Mouse (Mus musculus) liver, embryonic 16.5 days (tissue): ENCODE measurements around the gene Crb1. TPM values are rescaled to one million over a fixed set of nuclear protein-coding genes. Genes with fewer than 3 reads are reported as not detected.
A peak's percentile ranks its signal among the peaks of the same experiment; 100 is the strongest.
"Not testable (repeated sequence)": the region's sequence is repeated elsewhere in the genome, so short reads cannot be mapped to it uniquely, and the experiment has no call there.

Experiments used
- ATAC-seq: fragments of 200-750 bp; cut with Nextera tagmentation; 2 replicates; pipeline ENCODE4 v1.8.0; 2017; ENCODE audit warnings: low read depth, mild to moderate bottlenecking, moderate number of reproducible peaks, moderate library complexity
- H3K27ac ChIP-seq: fragments of 300-500 bp; sonication (generic); 2 replicates; pipeline ENCODE4 v1.5.1; 2014; ENCODE audit warnings: mild to moderate bottlenecking, low read length
- H3K27me3 ChIP-seq: fragments of 300-500 bp; sonication (generic); 2 replicates; pipeline ENCODE4 v1.6.1; 2014; ENCODE audit warnings: low read depth, low read length, mixed read lengths; ENCODE audit not compliant: control insufficient read depth, insufficient read depth
- H3K36me3 ChIP-seq: fragments of 300-500 bp; sonication (generic); 2 replicates; pipeline ENCODE4 v1.6.1; 2014; ENCODE audit warnings: mild to moderate bottlenecking; ENCODE audit not compliant: control insufficient read depth, insufficient read depth
- H3K4me1 ChIP-seq: fragments of 300-500 bp; sonication (generic); 2 replicates; pipeline ENCODE4 v1.6.1; 2014; ENCODE audit warnings: low read depth, low read length, mixed read lengths; ENCODE audit not compliant: control insufficient read depth
- H3K4me2 ChIP-seq: fragments of 300-500 bp; sonication (generic); 2 replicates; pipeline ENCODE4 v1.6.1; 2014; ENCODE audit warnings: low read depth, low read length, mixed read lengths
- H3K4me3 ChIP-seq: fragments of 300-500 bp; sonication (generic); 2 replicates; pipeline ENCODE4 v1.5.1; 2014; ENCODE audit warnings: low read depth, mild to moderate bottlenecking, low read length
- H3K9ac ChIP-seq: fragments of 300-500 bp; sonication (generic); 2 replicates; pipeline ENCODE4 v1.6.1; 2014; ENCODE audit warnings: low read depth, low read length
- H3K9me3 ChIP-seq: fragments of 300-500 bp; sonication (generic); replicated peaks from 2 replicates; pipeline ENCODE4 v1.6.1; 2016; ENCODE audit warnings: low read length; ENCODE audit not compliant: control insufficient read depth
- WGBS: fragments of 180-500 bp; shearing (Covaris S2); extraction: QIAGEN DNeasy Blood & Tissue Kit; methylation state at CpG from one replicate; pipeline ENCODE4 v1.1.7; 2014; ENCODE audit not compliant: insufficient replicate concordance; 5-methylcytosine and 5-hydroxymethylcytosine counted together
- polyA plus RNA-seq: library from polyadenylated mRNA; unstranded; fragments of >200 nt; fragmentation: Nextera tagmentation; extraction: Ambion mirVana; gene quantifications from 2 replicates; pipeline ENCODE4 v1.2.1, GENCODE M21; 2015

Crb1 gene
- polyA plus RNA-seq = not detected in 2 replicates

DNA sequence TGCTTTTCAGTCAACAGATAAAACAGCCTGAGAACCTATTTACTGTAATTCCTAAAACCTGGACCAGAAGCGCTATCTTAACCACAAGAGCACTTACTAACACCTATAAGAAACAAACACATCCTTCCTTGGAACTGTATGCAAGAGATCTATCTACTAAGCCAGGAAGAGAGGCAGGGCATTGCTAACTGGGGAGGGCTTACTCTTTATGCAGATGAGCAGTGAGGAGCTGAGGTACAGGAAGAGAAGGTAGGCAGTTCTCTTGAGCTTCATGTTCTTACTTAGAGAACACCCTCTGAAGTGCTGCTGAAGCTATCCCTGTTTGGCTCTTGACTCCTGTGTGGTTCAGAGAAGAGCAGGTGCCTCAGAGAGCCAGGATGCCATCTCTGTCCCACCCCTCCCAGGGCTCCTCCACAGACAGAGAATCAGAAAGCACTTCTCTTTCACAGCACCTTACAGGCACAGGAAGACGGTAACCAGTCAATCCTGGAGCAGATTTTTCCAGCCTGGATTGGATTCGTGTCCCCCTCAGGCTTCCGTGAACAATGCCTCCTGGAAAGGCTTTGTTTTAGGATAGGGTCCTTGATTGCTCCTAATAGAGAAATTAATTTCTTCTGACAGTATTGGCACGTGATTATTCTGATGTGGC is at the start of gene Crb1:
Crb1 (minus strand) TSS at position 463 of the 649 bp plus-strand sequence.
- no peak for ATAC-seq
- Histone ChIP-seq H3K27me3 (no peaks in the 10 kb centered on the region), H3K4me2 (no peak within 1 kb of the TSS), H3K4me3 (no peak within 1 kb of the TSS), H3K9me3 (no peaks in the 10 kb centered on the region), H3K27ac (no peak within 1 kb of the TSS), H3K4me1 (no peaks in the 10 kb centered on the region), H3K36me3 (no peaks in the 10 kb centered on the region), H3K9ac (no peak within 1 kb of the TSS)
- 12% methylated on average over 5 of the region's 5 CpGs for WGBS

GRCm38 (mm10) chr1:139425006-139425405 is 48.1 kb upstream of the Crb1 start:
- Histone ChIP-seq H3K4me3 (peak overlapping the region; percentile 1), H3K36me3 (peaks cover 3% of the 10 kb centered on the region), H3K4me1 (peaks cover 20% of the 10 kb centered on the region), H3K27me3 (no peaks in the 10 kb centered on the region), H3K9ac (no peak overlapping the region), H3K4me2 (peak overlapping the region; percentile 43), H3K27ac (no peak overlapping the region), H3K9me3 (no peaks in the 10 kb centered on the region)
- no peak for ATAC-seq
- 62% methylated on average over 3 of the region's 3 CpGs for WGBS

DNA sequence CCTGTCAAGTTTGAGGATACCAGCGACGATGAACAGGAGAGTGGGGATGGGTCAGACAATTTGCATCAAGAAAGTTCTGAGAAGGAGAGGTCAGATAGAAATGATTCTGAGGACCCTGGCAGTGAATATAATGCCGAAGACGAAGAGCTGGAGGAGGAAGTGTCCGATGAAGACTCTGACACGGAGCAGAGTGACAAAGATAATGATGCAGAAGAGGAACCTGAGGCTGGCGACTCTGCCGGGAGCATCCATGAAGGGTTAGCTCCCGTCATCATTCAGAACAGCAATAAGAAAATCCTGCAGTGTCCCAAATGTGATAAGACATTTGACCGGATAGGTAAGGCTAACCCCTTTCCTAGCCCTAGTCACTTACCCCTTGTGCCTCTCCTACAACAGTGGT is 47.0 kb upstream of the Crb1 start:
- Histone ChIP-seq H3K9ac (peak overlapping the region; percentile 8; the same call in 1 of the 2 replicates), H3K4me1 (peaks cover 20% of the 10 kb centered on the region), H3K27me3 (no peaks in the 10 kb centered on the region), H3K27ac (no peak overlapping the region), H3K4me3 (peak overlapping the region; percentile 90), H3K36me3 (no peaks in the 10 kb centered on the region; the same call in none of the 2 replicates), H3K4me2 (peak overlapping the region; percentile 84), H3K9me3 (no peaks in the 10 kb centered on the region)
- no peak for ATAC-seq
- WGBS = 31% methylated on average over 10 of the region's 10 CpGs

- peak overlapping the region; percentile 87; the same call in 1 of the 2 replicates for H3K27ac ChIP-seq
- no peaks in the 10 kb centered on the region; the same call in 1 of the 2 replicates for H3K36me3 ChIP-seq
- no peak for ATAC-seq
- peak overlapping the region; percentile 96 for H3K9ac ChIP-seq
- H3K4me1 ChIP-seq = peaks cover 20% of the 10 kb centered on the region
- peak overlapping the region; percentile 84 for H3K4me2 ChIP-seq
- 29% methylated on average over 10 of the region's 10 CpGs for WGBS
- H3K27me3 ChIP-seq = no peaks in the 10 kb centered on the region
- H3K9me3 ChIP-seq = no peaks in the 10 kb centered on the region
- peak overlapping the region; percentile 90 for H3K4me3 ChIP-seq
Measured at GRCm38 (mm10) chr1:139422941-139423340, 46.0 kb upstream of the Crb1 start.

- no peaks in the 10 kb centered on the region for H3K27me3 ChIP-seq
- H3K4me1 ChIP-seq = peaks cover 20% of the 10 kb centered on the region
- peak; percentile 96 for ATAC-seq
- no peaks in the 10 kb centered on the region for H3K9me3 ChIP-seq
- H3K36me3 ChIP-seq = no peaks in the 10 kb centered on the region; the same call in 1 of the 2 replicates
- peak within 1 kb of the TSS; percentile 96 for H3K9ac ChIP-seq
- H3K4me3 ChIP-seq = peak within 1 kb of the TSS; percentile 90
- WGBS = under 1% methylated on average over 75 of the region's 88 CpGs
- peak within 1 kb of the TSS; percentile 87 for H3K27ac ChIP-seq
- H3K4me2 ChIP-seq = peak within 1 kb of the TSS; percentile 84
Measured at GRCm38 (mm10) chr1:139421875-139422791, 45.2 kb upstream of the Crb1 start, which contains the start of gene Zbtb41. Zbtb41 (plus strand) TSS chr1:139422288.

DNA sequence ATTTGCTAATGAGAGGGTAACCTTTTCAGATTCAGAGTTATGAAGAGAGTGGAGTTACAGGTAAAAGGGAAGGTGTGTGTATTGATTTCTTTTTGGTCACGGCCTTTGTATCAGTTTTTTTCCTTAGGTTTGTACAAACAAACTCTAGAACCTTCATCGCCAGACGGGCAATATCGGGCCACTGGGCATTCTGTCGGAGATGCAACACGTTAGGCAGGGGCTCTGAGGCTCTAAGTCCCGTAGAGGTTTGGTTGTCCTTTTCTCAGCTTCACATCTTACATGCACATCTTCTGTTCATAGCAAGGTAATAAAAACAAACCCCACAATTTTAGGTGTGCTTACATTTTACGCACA is 44.6 kb upstream of the Crb1 start:
- Histone ChIP-seq H3K27me3 (no peaks in the 10 kb centered on the region), H3K4me1 (peaks cover 20% of the 10 kb centered on the region), H3K4me3 (peak overlapping the region; percentile 90), H3K9ac (peak overlapping the region; percentile 96), H3K27ac (peak overlapping the region; percentile 14; the same call in 1 of the 2 replicates), H3K4me2 (peak overlapping the region; percentile 84), H3K36me3 (no peaks in the 10 kb centered on the region), H3K9me3 (no peaks in the 10 kb centered on the region)
- WGBS = 1% methylated on average over 8 of the region's 8 CpGs
- peak; percentile 9; the same call in 1 of the 2 replicates for ATAC-seq

GRCm38 (mm10) chr1:139413465-139413864 is 36.6 kb upstream of the Crb1 start:
- H3K4me1 ChIP-seq = no peaks in the 10 kb centered on the region
- H3K36me3 ChIP-seq = no peaks in the 10 kb centered on the region
- H3K27ac ChIP-seq = no peak overlapping the region
- H3K4me3 ChIP-seq = no peak overlapping the region
- H3K9me3 ChIP-seq = no peaks in the 10 kb centered on the region
- H3K4me2 ChIP-seq = no peak overlapping the region
- ATAC-seq = no peak
- 32% methylated on average over 3 of the region's 3 CpGs for WGBS
- no peak overlapping the region for H3K9ac ChIP-seq
- no peaks in the 10 kb centered on the region for H3K27me3 ChIP-seq

DNA sequence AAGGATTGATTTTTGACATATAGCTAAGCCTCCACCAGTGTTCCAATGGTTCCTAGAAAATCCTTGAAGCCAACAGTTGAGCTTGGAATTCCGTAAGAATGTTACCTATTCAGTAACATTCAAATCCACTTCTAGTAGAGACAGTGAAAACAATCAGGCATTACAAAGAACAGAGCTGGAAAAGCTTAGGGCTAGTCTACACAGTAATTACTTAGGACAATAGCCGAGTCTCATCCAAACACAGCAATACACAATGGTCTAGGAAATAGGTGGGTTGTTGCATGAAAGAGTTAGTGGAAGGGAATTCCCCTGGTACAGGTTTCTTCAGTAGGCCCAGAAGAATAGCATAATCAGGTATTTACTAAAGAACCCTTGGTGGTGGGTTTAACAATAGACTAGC is 35.5 kb upstream of the Crb1 start:
- not testable (repeated sequence) for H3K27me3 ChIP-seq, H3K4me2 ChIP-seq, H3K4me3 ChIP-seq, H3K9me3 ChIP-seq, H3K27ac ChIP-seq, H3K4me1 ChIP-seq, H3K9ac ChIP-seq, ATAC-seq, H3K36me3 ChIP-seq
- 73% methylated on average over 2 of the region's 2 CpGs for WGBS

- Histone ChIP-seq H3K9ac (no peak overlapping the region), H3K9me3 (no peaks in the 10 kb centered on the region), H3K4me3 (no peak overlapping the region), H3K36me3 (no peaks in the 10 kb centered on the region), H3K4me1 (no peaks in the 10 kb centered on the region), H3K27ac (no peak overlapping the region), H3K4me2 (no peak overlapping the region), H3K27me3 (no peaks in the 10 kb centered on the region)
- WGBS = 50% methylated on average over 5 of the region's 5 CpGs
- ATAC-seq = no peak
Measured at GRCm38 (mm10) chr1:139407701-139408100, 30.8 kb upstream of the Crb1 start.
